Mouse (Mus musculus) MN1 (cell line): ENCODE data around the gene Ppp1r13b.

Source experiments
- DNase-seq: peaks from one replicate; pipeline ENCODE4 v3.0.0-alpha.2; 2016; ENCODE audit warnings: low spot score

Ppp1r13b gene

DNA sequence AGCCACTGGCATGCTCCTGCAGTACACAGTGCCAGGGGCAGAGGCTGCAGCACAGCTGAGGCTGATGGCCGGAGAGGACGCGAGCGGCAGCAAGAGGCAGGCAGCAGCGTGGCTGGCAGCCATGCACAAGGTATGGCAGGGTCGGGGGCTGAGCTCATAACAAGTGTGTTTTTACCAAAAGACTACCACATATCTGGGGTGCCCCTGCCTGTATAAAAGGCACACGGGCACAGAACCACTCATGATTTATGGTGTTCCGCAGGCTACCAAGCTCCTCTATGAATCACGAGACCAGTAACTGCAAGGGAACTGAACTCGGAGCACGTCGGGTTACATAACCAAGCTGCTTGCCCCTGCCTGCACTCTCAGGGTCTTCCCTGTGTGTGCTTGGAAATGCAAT, 80.4 kb downstream of the Ppp1r13b start:
- DNase-seq = no peak

DNA sequence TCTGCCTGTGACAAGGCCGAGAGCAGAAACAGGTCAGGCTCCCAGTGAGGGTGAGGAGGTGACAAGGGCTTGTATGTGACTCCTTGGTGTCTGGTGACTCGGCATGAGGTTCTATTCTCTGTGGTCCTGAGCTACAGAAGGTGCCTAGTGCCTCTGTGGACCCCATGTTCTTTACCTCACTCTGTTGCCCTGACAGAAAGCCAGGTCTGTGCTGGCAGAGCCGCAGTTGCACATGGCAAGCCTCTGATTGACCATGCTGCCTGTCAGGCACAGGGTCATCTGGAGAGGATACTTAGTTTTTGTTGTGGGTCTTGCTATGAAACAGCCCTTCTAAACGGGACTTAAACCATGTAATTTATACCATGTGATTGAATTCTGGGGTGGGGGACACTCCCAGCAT, 86.0 kb downstream of the Ppp1r13b start:
- DNase-seq = no peak

DNA sequence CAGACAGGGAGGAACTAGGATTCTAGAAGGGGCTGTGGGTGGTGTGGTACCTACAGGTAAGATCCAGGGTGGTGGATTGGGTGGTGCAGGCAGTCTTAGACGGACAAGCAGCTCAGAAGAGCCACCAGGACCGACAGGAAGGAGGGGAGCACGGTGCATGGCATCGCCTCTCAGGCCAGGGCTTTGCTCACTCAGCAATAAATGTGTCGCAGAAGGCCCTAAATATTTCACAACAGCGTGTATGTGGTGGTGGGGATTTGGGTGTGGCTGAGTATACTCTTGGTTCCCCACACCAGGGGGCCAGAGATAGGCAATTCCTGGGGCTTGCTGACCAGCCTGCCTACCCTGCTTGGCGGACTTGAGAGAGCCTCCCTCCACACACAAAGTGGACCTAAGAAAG, 87.2 kb downstream of the Ppp1r13b start:
- no peak for DNase-seq

DNA sequence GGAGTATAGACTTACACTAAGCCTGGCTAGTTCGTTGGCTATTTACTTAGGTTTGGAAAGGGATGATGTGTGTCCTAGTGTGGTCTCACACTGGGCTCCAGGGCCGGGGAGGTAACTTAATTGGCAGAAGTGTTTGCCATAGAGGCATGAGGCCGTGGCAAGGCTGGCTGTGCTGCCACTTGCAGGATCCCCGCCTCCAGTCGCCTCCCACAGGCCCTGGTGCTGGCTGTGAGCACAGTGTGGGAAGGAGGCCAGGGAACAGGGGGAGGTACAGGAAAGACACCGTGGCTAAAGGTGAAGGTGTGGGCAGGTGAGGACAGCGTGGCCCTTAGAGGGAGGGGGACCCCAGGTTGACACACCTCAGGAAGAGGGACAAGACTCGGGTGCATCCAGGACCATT, 88.0 kb downstream of the Ppp1r13b start:
- DNase-seq = no peak

DNA sequence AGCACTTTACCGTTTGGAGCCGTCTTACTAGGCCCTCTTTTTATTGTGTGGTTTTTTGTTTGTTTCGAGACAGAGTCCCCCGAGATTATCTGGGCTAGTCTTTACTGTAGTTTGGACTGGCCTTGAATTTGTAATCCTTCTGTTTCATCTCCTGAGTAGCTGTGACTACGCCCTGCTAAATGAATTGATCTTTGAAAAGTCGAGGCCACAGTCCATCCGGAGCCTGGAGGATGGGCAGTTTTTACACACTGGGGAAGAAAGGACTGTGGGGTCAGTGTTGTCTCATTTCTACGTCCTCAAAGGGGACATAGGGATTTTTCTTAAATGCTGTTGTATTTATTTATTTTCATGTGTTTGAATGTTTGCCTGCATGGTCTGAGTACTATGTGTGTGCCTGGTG, 89.9 kb downstream of the Ppp1r13b start:
- no peak for DNase-seq

DNA sequence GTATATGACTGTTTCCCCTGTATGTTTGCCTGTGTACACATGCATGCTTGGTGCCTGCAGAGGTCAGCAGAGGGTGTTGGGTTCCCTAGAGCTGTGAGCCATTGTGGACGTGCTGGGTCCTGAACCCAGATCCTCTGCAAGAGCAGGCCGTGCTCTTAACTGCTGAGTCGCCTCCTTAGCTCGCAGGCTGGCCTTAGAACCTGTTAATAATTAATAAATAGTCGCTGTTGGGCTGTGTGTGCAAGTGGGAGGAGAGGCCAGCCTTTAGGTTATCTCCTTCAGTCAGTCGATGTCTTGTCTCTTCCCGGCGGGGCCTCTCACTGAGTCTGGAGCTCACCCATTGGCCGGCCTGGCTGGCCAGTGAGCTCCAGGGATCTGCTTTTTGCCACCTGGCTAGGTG, 90.9 kb downstream of the Ppp1r13b start:
- DNase-seq = no peak

DNA sequence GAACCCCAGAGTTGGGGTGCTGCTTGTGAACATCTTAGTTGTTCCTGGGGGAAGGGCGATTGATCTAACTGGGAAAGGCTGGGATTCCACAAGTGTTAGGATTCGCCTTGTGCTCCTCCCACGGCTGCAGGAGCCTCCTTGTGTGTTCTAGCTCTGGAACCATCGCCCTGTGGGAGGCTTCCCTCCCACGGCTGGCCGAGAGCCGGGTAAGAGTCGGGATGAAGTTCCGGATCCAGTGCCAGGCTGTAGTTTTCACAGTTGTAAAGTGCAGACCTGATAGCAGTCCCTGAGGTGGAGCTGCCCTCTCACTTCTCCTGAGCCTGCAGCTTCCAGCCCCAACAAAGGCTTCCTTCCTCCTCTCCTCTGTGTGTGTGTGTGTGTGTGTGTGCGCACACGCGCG, 91.4 kb downstream of the Ppp1r13b start:
- DNase-seq = no peak

DNA sequence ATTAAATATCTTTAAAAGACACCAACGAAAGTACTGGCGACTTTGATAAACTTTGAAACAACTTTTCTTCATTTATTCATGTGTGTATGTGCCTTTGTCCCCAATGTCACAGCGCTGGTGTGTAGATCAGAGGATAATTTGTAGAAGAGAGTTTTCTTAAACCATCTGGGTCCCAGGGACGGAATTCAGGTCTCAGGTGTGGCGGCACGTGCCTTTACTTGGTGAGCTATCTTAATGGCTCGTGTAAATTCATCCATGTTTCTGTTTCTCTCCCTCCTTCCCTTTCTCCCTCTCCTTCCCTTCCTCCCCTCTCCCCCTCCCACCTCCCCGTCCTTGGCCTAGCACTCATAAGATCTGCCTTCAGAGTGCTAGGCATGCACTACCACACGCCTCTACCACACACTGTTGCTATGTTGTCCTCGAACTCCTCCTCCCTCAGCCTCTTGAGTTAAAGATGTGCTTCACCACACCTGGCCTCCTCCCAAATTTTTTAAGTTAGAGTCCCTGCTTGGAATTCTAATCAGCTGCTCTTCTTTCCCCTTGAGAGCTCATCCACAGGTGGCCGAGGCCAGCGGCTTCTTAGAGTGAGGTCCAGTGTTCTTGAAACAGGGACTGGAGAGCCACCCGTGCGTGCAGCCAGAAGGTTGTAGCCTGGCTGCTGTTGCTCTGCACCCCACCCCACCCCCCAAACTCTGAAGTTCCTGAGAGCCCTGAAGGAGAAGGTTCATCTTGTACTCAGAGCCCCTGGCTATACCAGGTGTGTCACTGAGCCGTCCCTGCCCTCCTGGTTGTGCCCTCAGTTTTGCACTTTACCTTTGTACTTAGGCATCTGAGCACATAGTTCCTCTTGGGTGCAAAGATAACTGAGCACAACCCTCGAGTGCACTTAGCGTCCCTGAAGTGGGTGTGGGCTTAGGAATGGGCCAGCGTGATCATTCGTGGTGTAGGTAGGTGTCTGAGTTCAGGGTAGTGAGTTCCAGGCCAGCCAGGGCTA, 92.8 kb downstream of the Ppp1r13b start:
- DNase-seq = no peak

DNA sequence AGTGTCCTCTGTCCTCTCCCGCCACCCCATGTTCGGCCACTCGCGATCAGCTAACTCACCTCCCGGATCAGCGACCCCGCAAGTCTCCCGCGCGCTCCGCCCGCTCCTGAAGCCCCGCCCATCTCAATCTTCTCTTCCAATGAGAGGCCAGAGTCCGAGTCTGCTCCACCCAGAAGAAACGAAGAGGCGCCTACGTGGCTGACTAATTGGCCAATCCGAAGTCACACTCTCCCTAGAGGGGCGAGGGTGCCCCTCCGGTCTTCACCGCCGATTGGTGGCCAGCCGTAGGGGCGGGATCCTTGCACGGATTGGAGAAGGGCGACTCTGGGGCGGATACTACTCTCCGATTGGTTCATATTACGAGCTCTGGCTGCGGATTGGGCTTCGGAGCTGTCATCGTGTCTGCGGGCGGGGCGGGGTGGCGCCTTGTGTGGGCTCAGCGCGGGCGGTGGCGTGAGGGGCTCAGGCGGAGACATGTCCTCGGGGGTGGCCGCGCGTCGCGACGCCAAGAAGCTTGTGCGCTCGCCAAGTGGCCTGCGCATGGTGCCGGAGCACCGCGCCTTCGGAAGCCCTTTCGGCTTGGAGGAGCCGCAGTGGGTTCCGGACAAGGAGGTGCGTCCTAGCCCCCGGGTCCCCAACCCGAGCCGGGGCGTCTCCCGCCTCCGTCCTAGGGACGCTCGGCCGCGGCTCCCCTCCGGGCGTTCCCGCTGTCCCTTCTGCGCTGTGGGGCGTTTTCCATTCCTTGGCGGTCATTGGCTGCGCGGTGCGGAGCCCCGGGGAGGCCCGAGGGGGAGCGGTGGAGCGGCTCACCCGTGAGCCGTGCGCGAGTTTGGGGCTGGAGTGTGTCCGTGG, 93.9 kb downstream of the Ppp1r13b start, which contains the start of the genes Xrcc3 and Zfyve21:
Gene Xrcc3 (minus strand): TSS at position 108 of the 852 bp plus-strand sequence.
Gene Zfyve21 (plus strand): TSS at position 405 of the 852 bp plus-strand sequence.
- peak; percentile 97 for DNase-seq

DNA sequence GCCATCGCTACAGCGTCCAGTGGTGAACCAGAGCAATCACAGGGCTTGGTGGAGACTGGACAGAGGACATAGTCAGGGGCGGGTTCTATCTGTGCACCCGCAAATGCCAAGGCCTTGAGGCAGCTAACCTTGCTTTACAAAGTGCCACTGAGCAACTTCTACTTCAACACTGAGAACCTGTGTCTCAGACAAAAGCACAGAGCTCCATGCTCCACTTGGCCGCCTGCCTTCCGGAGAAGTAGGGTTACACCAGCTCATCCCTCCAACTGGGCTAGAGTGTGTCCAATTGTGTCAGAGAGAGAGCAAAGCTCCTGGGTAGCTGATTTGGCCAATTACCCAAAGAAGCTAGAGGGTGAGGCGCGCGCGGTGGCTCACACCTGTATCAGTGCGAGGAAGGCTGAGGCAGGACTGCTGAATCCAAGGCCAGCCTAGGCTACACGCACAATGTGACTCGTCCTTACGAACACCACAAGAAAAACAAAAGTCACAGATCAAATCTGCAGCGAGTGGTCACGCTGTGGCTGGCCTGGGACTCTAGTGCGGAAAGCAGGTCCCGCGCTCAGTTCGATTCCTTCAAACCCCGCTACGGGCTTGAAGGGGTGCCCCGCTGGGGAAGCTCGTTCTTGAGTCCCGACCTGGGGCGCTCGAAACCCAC, 94.7 kb downstream of the Ppp1r13b start:
- peak; percentile 33 for DNase-seq

DNA sequence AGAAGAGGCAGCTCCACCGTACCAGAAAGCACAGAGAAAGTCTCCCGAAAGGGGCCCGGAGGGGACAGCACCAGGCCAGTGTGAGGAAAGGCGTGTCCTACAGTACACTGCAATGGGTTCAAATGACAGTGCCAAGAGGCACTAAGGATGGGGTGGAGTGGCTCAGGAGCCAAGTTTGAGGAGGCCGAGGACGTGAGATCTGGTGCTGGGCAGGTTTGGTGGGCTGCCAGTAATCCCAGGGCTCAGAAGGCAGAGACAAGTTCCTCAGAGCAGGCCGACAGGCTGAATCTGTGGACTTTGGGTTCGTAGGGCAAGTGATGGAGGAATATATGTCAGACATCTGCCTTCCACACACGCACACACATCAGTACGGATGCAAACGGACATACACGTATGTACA, 95.3 kb downstream of the Ppp1r13b start:
- DNase-seq = no peak

DNA sequence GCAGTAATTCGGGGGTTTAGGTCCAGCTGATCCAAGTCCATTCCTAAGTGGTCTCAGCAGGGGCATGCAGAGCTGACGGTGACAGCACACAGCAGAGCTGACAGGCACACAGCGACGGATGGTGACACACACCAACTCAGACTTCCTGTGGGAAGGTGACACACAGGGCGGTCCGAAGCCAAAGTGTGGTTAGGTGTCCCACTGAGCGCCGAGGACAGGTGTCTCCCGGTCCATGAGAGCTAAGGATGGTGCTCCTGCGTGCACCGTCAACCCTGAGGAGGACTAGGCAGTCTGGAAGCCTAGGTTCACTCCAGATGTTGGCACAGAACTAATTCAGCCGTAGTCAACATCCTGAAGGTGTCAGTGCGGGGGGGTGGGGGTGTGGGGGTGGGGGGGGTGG, 95.8 kb downstream of the Ppp1r13b start:
- DNase-seq = no peak

DNA sequence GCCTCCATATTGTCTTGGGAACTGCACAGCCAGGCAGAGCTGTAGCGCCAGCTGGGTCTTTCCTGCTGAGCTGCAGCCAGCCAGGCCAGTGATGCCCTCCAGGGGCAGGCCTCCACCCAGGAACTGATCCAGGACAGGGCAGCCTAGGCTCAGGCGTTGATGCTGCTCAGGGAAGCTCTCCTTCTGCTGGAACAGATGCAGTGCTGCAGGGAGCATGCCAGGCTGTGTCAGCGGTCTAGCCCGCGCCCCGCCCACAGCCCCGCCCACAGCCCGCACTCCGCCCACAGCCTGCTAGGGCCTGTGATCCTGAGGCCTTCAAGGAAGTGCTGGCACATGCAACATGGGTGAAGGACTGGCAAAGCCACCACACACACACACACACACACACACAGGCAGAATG, 98.1 kb downstream of the Ppp1r13b start:
- peak; percentile 86 for DNase-seq

DNA sequence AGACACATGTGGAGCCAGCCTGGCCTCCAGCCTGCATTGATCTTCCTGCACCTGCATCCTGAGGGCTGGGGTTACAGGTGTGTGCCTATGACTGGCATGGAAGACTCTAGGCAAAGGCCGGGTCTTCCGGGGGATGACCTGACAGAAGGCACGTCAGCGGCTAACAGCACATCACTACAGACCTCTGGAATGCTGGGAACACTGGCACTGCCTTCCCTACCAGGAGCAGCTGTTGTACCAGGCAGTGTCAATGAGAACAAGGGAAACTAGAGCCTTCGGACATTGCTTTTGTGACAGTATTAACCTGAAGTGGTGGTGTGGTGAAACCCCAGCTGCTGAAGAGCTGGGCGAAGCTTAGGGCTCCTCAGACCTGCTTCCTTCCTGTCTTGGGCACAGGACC, 99.1 kb downstream of the Ppp1r13b start:
- no peak for DNase-seq

DNA sequence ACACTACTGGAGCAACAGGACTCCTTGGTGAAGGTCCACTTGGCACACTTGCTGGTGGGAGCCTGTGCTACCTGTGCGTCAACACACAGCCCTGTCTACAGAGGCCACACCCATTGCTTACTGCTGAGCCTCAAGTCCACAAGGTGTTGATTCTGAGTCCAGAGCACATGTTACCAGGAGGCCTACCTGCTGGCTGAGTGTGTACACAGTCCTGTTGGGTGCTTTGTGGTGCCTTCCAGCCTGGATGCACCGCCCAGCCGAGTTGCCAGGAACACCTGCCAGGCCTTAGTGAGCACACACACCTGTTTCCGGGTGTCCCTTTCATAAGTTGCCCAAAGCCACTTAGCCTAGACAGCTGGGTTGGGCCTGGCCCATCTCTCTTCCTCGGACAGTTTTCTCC, 104.4 kb downstream of the Ppp1r13b start:
- no peak for DNase-seq

DNA sequence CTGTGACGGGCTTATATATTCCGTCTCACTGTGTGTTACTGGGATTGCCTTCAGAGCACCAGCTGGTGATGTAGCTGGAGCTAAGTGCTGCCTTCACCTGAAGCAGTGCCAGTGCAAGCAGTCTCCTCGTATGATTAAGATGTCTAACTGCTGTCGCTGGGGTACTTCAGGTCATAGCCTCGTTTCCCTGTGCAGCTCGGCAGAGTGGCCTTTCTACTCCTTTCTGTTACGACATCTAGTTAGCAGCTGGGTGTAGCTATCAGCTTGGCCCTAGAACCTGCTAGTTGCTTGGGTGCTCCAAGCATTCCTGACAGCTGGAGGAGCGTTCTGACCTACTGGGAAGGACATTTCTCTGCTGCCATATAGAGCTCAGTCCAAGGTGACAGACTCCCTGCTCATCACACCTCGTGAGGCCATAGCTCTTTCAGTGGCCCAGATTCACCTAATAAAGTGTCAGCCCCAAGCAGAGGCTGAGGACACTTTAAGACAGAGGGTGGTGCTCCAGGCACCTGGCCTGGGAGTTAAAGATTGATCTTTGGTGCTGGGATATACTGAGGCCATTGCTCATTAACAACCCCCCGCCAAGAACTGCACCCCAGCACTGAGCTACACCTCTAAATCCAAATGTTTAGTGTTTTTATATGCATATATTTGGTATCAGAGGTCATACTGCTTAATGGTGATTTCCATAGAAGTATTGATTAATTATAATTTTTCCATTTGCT, 107.3 kb downstream of the Ppp1r13b start:
- no peak for DNase-seq

DNA sequence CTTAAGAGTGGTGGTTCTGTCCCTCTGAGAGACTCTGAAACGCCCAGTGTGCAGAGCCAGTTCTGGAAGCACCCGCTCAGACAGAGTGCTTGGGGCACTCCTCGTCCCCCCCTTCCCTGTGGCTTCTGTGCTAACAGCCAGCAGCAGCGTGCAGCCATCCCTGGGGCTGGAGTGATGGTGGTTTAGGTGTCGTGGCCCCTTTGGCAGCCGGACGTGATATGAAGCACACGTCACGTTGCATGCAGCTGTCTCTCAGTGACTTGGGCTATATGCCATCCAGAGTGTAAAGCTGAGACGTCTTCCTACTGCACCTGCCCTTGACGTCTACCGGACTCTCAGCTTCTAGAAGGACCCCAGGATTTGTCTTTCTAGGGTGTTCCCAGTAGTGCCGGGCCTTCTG, 109.4 kb downstream of the Ppp1r13b start:
- DNase-seq = no peak

DNA sequence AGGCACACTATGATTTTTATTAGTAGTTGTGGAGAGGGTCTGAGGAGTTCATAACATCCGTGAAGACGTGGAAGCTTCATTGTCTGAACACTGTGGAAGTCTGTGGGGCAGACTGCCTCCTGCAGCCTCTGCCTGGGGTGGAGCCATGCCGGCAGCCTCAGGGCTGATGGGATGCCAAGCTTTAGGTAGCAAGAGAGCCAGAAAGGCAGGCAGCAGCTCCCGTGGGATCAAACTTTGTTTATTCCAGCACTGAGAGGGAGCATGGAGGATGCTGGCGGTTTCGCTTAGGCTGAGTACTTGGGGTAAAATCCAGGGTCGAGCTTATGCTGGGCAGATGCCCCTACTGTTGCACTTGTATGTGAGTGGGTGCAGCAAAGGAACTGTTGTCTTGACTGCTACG, 110.7 kb downstream of the Ppp1r13b start:
- peak; percentile 37 for DNase-seq

DNA sequence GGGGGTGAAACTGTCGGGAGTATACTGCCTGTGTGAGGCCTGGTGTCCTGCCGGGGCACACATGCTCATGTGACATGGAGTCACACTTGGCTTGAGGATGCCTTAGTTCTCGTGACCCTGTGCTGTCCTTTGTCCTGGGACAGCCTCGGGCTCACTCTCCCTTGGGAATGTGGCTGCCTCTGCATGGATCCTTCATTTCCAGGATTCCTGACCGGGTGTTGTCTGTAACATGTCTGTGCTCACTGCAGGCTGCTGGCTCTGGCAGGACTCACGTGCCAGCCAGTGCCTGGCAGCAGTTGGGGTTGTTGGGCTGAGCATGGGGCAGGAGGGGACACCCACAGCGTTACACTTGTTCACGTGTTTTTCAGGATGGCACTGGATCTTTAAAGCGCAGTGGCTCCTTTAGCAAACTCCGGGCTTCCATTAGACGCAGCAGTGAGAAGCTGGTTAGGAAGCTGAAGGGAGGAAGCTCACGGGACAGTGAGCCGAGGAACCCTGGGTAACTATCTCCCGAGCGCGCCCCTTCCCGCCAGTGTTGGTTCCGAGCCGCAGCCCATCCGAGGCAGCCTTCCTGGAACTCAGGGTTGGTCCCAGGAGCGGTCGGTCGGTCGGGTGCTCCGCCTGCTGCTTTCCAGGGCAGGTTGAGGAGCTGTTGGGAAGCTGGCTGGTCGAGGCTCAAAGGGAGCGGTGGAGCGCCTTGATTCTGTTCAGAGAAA, 112.6 kb downstream of the Ppp1r13b start:
- DNase-seq = no peak

DNA sequence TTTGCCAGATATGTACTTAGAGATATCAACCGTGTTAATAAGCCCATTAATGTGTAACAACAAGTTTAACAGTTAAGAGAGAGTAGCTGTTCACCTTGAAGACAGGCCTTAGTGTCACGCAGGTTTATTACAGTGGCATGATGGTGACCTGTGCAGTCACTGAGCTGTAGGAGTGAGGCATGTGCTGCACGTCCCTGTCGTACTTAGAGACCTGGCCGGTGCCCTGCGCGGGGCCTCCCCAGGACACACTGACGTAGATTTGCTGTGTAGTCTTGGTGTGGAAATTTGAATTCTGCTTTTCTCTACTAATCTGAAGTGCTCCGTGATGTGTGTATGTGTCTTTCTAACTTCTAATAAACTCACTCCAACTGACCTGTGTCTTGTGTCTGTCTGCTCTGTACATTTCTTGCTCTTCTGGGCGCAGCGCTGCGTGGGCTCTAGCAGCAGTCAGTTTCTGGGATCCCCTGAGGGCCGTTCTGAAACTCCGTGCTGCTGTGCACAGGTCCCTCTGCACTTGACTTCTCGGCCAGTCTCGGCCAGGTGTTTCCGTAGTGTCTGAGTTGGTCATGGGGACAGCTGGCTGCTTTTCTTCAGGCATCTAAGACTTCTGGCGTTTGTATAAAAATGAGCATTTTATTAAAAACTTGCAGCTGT, 113.3 kb downstream of the Ppp1r13b start:
- DNase-seq = no peak
